Mouse (Mus musculus) stomach, postnatal 0 days (tissue): ENCODE data around the gene Slc11a1. TPM values are rescaled to one million over a fixed set of nuclear protein-coding genes. Genes with fewer than 3 reads are reported as not detected.

Experiments used
- ATAC-seq: fragments of 200-750 bp; cut with Nextera tagmentation; 2 replicates; pipeline ENCODE4 v1.8.0; 2017; ENCODE audit not compliant: low FRiP score, low TSS enrichment
- DNase-seq: peaks from one replicate; pipeline ENCODE4 v3.0.0-alpha.2; 2016; ENCODE audit warnings: low spot score
- H3K27ac ChIP-seq: fragments of 300-500 bp; sonication (generic); replicated peaks from 2 replicates; pipeline ENCODE4 v1.5.1; 2014; ENCODE audit warnings: mild to moderate bottlenecking, control low read depth
- H3K27me3 ChIP-seq: fragments of 300-500 bp; sonication (generic); 2 replicates; pipeline ENCODE4 v1.6.1; 2014; ENCODE audit warnings: low read length; ENCODE audit not compliant: control insufficient read depth, insufficient read depth
- H3K36me3 ChIP-seq: fragments of 300-500 bp; sonication (generic); 2 replicates; pipeline ENCODE4 v1.6.1; 2014; ENCODE audit warnings: low read length, mixed read lengths; ENCODE audit not compliant: control insufficient read depth, insufficient read depth
- H3K4me1 ChIP-seq: fragments of 300-500 bp; sonication (generic); replicated peaks from 2 replicates; pipeline ENCODE4 v1.6.1; 2014; ENCODE audit warnings: antibody characterized with exemption; ENCODE audit not compliant: control insufficient read depth, insufficient read depth
- H3K4me2 ChIP-seq: fragments of 300-500 bp; sonication (generic); replicated peaks from 2 replicates; pipeline ENCODE4 v1.6.1; 2014; ENCODE audit warnings: low read depth, mild to moderate bottlenecking, control low read depth, moderate library complexity
- H3K4me3 ChIP-seq: fragments of 300-500 bp; sonication (generic); 2 replicates; pipeline ENCODE4 v1.5.1; 2014; ENCODE audit warnings: low read depth, low read length, control low read depth
- H3K9ac ChIP-seq: fragments of 300-500 bp; sonication (generic); 2 replicates; pipeline ENCODE4 v1.6.1; 2014; ENCODE audit warnings: mild to moderate bottlenecking, low read length, control low read depth, mixed read lengths
- H3K9me3 ChIP-seq: fragments of 300-500 bp; sonication (generic); 2 replicates; pipeline ENCODE4 v1.6.1; 2016; ENCODE audit warnings: low read length; ENCODE audit not compliant: control insufficient read depth
- CTCF ChIP-seq: IDR thresholded peaks from 2 replicates; pipeline ENCODE4 v1.5.1; 2016; ENCODE audit warnings: antibody characterized with exemption, low read depth, mild to moderate bottlenecking, moderate library complexity
- EP300 ChIP-seq: optimal IDR thresholded peaks from 2 replicates; pipeline ENCODE3; 2016; ENCODE audit warnings: antibody characterized with exemption
- WGBS: fragments of 180-500 bp; shearing (Covaris S2); extraction: QIAGEN DNeasy Blood & Tissue Kit; methylation state at CpG from one replicate; pipeline ENCODE4 v1.1.7; 2014; 5-methylcytosine and 5-hydroxymethylcytosine counted together
- polyA plus RNA-seq: library from polyadenylated mRNA; unstranded; fragments of >200 nt; fragmentation: Nextera tagmentation; extraction: Ambion mirVana; gene quantifications from 2 replicates; pipeline ENCODE4 v1.2.1, GENCODE M21; 2015

Slc11a1 gene
- polyA plus RNA-seq, 1 experiment from 2014 or later: 3.8 TPM

DNA sequence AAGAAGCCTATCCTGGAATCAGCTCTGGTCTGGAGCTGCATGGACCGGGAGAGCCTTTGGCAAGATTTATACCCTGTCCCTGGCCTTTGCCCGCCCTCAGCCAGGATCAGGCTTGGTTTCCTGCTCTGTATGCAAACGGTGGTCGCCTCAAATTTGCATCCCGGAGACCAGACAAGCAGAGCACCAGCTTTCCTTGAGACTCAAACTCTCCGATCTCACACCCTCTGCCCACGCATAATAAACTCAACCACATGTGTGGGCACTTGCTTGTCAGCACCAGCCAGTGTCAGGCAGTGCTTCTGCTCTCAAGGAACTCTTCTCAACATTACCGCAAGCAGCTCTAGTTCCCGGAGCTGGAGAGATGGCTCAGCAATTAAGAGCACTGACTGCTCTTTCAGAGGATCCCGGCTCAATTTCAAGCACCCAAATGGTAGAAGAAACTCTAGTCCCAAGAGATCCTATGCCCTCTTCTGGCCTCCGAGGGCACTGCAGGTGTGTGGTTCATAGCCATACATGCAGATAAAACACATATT is 23.0 kb downstream of the Slc11a1 start:
- peak overlapping the region; percentile 59 for H3K9ac ChIP-seq
- H3K27ac ChIP-seq: peak overlapping the region; percentile 89
- H3K27me3 ChIP-seq: no peaks in the 10 kb centered on the region
- peak; percentile 76 for TF ChIP-seq CTCF
- TF ChIP-seq EP300: no peak
- H3K36me3 ChIP-seq: peaks cover 11% of the 10 kb centered on the region
- WGBS: 2% methylated on average over 11 of the region's 11 CpGs
- ATAC-seq (peak; percentile 22; the same call in 1 of the 2 replicates), DNase-seq (peak; percentile 78)
- peak overlapping the region; percentile 75 for H3K4me2 ChIP-seq
- H3K4me3 ChIP-seq: peak overlapping the region; percentile 36
- H3K9me3 ChIP-seq: no peaks in the 10 kb centered on the region
- no peaks in the 10 kb centered on the region for H3K4me1 ChIP-seq

DNA sequence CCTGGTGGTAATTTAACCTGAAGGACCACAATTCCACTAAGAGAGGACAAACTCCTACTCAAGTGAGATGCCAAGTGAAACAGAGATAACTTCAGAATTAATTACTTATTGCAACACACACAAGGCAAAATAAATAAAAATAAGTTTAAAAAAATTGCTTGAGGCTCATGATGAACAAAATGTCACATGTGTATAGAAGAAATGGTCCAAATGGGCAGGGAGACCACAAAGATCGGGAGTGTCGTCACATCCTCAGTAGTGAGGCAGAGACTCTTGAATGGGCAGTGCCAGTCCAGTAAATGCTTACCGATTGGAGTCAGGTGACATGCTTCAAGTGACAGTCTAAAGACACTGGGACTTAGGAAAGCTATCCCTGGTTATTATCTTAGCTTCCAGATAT is 25.5 kb downstream of the Slc11a1 start:
- no peak for DNase-seq
- Histone ChIP-seq H3K27ac (no peak overlapping the region), H3K4me2 (no peak overlapping the region), H3K36me3 (no peaks in the 10 kb centered on the region), H3K9ac (no peak overlapping the region), H3K4me3 (no peak overlapping the region), H3K4me1 (no peaks in the 10 kb centered on the region), H3K9me3 (no peaks in the 10 kb centered on the region), H3K27me3 (no peaks in the 10 kb centered on the region)
- TF ChIP-seq EP300 (no peak), CTCF (no peak)
- 72% methylated on average over 3 of the region's 3 CpGs for WGBS
- ATAC-seq: no peak

DNA sequence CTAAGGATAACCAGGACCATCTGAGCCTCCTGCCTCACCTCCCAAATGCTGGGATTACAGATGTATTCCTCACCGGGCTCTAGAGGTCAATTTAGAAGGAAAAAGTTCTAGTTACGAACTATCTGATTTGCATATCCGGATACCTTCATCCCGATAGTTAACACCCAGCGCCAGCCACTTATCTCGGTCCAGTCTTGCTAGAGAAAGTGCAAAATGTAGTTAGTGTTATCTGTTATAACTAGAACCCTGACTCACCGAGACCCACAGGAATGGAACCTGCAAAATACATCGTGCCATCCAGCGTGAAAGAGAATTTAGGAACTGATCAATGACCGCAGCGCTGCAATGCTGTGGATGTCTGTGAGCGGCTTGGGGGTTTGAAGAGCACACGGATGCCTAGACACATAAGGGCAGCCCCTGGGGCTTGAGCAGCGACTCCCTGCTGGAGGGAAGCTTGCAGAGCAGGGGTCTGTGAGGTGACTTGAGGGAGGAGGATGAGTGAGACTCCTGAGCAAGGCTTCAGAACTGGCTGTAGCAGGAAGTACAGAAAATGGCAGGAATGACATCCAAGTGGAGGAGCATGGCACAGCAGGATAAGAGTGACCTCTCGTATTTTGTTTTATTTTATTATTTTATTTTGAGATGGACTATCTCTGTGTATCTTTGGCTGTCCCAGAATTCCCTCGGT is 26.2 kb downstream of the Slc11a1 start:
- ATAC-seq (no peak), DNase-seq (no peak)
- H3K27me3 ChIP-seq: no peaks in the 10 kb centered on the region
- no peak overlapping the region for H3K9ac ChIP-seq
- no peaks in the 10 kb centered on the region for H3K36me3 ChIP-seq
- 49% methylated on average over 16 of the region's 16 CpGs for WGBS
- H3K4me2 ChIP-seq: 0 out of 2 replicates have a peak overlapping the region, but pooled peaks have one; percentile 1
- TF ChIP-seq EP300 (no peak), CTCF (no peak)
- no peak overlapping the region for H3K4me3 ChIP-seq
- no peaks in the 10 kb centered on the region for H3K4me1 ChIP-seq
- H3K27ac ChIP-seq: no peak overlapping the region
- no peaks in the 10 kb centered on the region for H3K9me3 ChIP-seq

DNA sequence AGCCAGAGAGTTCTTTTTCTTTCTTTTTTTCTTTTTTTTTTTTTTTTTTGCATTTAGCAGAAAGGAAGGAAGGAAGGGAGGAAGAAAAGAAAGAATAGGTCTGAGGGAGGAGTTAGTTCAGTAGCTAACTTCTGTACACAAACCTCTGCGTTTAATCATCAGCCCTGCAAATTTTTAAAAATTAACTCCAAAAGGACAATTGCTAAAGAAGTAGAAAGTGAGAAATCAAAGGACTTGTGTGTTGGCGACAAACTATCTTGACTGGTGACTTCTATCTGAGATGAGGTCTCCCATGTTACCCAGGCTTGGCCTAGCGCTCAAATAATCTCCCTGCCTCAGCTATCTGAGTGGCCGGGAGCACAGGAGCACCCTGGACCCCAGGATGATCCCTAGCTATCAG is 29.2 kb downstream of the Slc11a1 start:
- DNase-seq: no peak
- Histone ChIP-seq H3K27ac (no peak overlapping the region), H3K9me3 (no peaks in the 10 kb centered on the region), H3K4me1 (no peaks in the 10 kb centered on the region), H3K4me2 (no peak overlapping the region), H3K27me3 (no peaks in the 10 kb centered on the region), H3K36me3 (no peaks in the 10 kb centered on the region), H3K4me3 (no peak overlapping the region), H3K9ac (no peak overlapping the region)
- TF ChIP-seq CTCF (no peak), EP300 (no peak)
- WGBS: 76% methylated on average over 4 of the region's 4 CpGs
- ATAC-seq: no peak

DNA sequence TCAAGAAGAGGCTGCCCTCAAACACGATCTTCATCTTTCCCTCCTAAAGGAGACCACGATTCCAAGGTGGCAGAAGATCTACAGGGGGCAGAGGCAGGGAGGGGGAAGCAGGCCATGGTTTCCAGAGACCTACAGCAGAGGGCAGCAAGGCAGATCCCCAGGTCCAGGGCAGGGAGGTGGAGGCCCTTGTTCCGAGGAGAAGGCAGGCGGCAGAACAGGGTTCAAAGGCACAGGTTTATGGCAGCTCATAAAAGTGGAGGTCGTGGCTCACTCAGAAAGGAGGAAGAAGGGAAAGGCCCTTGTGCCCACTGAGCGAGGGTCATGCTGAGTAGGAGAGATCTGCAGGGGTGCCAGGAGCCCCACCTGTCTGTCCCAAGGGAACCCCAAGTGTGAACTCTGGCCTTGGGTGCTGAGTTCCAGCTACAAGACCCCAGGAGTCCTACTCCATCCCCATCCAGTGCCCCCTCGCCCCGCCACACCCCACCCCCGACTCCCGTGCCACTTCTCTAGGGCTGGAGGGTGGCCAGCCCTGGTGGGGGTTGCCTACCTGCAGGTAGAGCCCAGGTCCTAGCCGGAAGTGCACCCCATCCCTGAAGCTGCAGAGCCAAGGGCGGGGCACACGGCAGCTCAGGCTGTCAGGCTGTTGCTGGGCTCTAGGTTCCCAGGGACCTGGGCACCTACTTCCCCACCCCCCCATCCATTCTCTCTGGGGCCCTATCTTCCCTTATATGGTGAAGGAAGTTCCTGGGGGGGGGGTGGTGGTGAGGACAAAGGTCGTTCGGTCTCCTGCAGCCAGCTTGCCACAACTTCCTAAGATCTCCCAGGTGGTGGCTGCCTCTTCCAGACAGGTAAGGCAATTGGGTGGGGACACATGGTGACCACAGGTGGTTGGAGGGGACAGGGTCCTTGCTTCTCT is 33.9 kb downstream of the Slc11a1 start, which contains the start of gene Vil1:
TSS of gene Vil1 (plus strand) at position 788 of the 916 bp plus-strand sequence.
- Histone ChIP-seq H3K9me3 (no peaks in the 10 kb centered on the region), H3K4me2 (peak within 1 kb of the TSS; percentile 14), H3K36me3 (no peaks in the 10 kb centered on the region), H3K9ac (peak within 1 kb of the TSS; percentile 18; the same call in 1 of the 2 replicates), H3K27ac (peak within 1 kb of the TSS; percentile 49), H3K4me3 (no peak within 1 kb of the TSS), H3K27me3 (no peaks in the 10 kb centered on the region), H3K4me1 (no peaks in the 10 kb centered on the region)
- no peak for TF ChIP-seq EP300
- 40% methylated on average over 15 of the region's 15 CpGs for WGBS
- peak; percentile 66 for ATAC-seq
- DNase-seq: peak; percentile 59
